Mouse (Mus musculus) lung, postnatal 0 days (tissue): ENCODE data around the gene Socs7.

Experiments used
- CTCF ChIP-seq: IDR thresholded peaks from 2 replicates; pipeline ENCODE4 v1.5.1; 2016; ENCODE audit warnings: antibody characterized with exemption, mild to moderate bottlenecking
- EP300 ChIP-seq: IDR thresholded peaks from 2 replicates; pipeline ENCODE4 v1.6.1; 2016; ENCODE audit warnings: antibody characterized with exemption, mild to moderate bottlenecking, control low read depth

GRCm38 (mm10) chr11:97441036-97441657 lies 78.8 kb downstream of the Socs7 start:
- TF ChIP-seq CTCF (no peak; the same call in 1 of the 2 replicates), EP300 (no peak)
